Mouse (Mus musculus) embryonic fibroblast, embryonic 13.5 days (primary cell): ENCODE data around the gene Ampd3.

Source experiments
- CTCF ChIP-seq: IDR thresholded peaks from 2 replicates; pipeline ENCODE4 v1.5.1; 2011; ENCODE audit warnings: mild to moderate bottlenecking, control low read depth, low read length, moderate library complexity, borderline replicate concordance; ENCODE audit not compliant: insufficient read depth
- POLR2A ChIP-seq: IDR thresholded peaks from 2 replicates; pipeline ENCODE4 v1.6.1; 2011; ENCODE audit warnings: low read depth, mild to moderate bottlenecking, control low read depth, low read length, moderate library complexity

DNA sequence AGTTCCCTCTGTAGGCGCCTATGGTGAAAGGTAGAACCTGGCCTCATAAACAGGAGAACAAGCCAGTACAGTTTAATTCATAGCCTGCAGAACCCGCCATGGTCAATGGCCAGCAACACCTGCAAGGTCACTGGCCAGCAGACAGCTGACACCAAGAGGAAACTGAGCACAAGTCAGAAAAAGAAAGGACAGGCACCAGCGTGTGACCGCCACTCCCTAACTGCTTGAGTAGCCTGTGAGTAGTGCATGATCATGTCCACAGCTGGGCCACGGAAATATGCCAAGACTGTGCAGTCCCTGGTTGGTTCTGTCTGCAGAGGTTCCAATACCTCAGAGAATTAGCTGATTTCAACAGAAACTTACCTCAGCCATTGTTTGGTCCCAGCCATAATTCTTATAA is 26.0 kb upstream of the Ampd3 start:
- TF ChIP-seq CTCF (no peak), POLR2A (no peak)
